Mouse (Mus musculus): ENCODE measurements around the gene BB287469. TPM values are rescaled to one million over a fixed set of nuclear protein-coding genes. Genes with fewer than 3 reads are reported as not detected.
"Not testable (repeated sequence)": the region's sequence is repeated elsewhere in the genome, so short reads cannot be mapped to it uniquely, and the experiment has no call there.

The BB287469 gene
- polyA plus RNA-seq (2015; fragmentation: Nextera tagmentation; extraction: Ambion mirVana) = not detected in 2 replicates

DNA sequence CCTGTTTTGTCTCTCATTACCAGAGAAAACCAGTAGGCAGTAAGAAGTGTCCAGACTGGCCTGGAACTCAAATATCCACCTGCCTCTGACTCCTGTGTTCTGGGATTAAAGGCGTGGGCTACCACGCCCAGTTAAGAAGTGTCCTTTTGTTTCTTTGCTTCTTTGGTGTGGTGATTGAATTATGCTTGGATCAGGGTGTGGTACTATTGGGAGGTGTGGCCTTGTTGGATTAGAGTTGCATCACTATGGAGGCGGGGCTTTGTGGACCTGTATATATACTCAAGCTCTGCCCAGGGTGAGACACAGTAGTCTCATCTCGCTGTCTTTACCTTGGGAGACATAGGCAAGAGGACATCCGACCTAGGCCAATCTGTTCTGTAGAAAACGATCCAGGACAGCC is at the start of gene BB287469:
Gene BB287469 (plus strand): TSS at position 301 of the 400 bp plus-strand sequence.
- ATAC-seq; H3K4me1 ChIP-seq (ENCODE audit: control insufficient read depth, insufficient read depth, low read depth, low read length); H3K27ac ChIP-seq (ENCODE audit: low read depth, low read length); H3K9me3 ChIP-seq (ENCODE audit: control insufficient read depth, low read length); H3K4me3 ChIP-seq (ENCODE audit: low read length); H3K9ac ChIP-seq (ENCODE audit: low read depth, low read length); H3K4me2 ChIP-seq (ENCODE audit: low read length); H3K36me3 ChIP-seq (ENCODE audit: control insufficient read depth, insufficient read depth, low read length); H3K27me3 ChIP-seq (replicated peaks; ENCODE audit: control insufficient read depth, insufficient read depth, low read length): not testable (repeated sequence)
- 90% methylated on average over 3 of the region's 6 CpGs for WGBS

DNA sequence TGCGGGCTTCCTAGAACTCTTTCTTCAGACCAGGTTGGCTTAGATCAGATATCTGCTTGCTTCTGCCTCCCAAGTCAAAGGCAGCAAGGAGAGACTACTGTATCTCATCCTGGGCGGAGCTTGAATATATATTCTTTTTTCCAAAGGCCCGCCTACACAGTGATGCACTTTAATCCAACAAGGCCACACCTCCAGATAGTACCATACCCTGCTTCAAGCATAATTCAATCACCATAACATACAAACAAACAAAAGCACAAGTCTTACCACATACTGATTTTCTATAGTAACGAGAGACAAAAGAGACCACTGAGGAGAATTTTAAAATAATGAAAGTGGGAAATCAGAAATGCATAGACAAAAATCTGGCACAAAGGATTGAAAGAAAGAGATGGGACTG is 40.7 kb upstream of the BB287469 start, which contains the start of gene Gm21319:
Gene Gm21319 (minus strand): TSS at position 101 of the 400 bp plus-strand sequence.
- not testable (repeated sequence) for ATAC-seq; H3K9ac ChIP-seq (ENCODE audit: low read depth, low read length); H3K4me2 ChIP-seq (ENCODE audit: low read length); H3K4me3 ChIP-seq (ENCODE audit: low read length); H3K27me3 ChIP-seq (replicated peaks; ENCODE audit: control insufficient read depth, insufficient read depth, low read length); H3K27ac ChIP-seq (ENCODE audit: low read depth, low read length); H3K9me3 ChIP-seq (ENCODE audit: control insufficient read depth, low read length); H3K36me3 ChIP-seq (ENCODE audit: control insufficient read depth, insufficient read depth, low read length); H3K4me1 ChIP-seq (ENCODE audit: control insufficient read depth, insufficient read depth, low read depth, low read length)
- WGBS = 91% methylated on average over 4 of the region's 4 CpGs

DNA sequence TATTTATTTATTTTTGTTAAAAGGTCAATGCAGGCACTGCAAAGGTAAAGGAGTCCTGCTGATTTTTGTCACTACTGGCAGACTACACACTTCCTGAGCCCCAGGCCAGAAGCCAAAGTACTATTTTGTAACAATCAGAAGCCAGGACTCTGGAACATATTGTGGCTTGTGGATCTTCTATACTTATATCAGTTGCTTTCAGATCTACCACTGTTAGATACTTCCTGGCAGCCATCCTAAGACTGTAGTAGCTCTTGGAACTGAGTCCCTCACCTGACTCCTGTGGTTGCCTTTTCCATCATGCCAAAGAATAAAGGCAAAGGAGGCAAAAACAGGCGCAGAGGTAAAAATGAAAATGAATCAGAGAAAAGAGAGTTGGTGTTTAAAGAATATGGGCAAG is 21.2 kb upstream of the BB287469 start, which contains the start of gene Gm21936:
Gene Gm21936 (plus strand): TSS at position 301 of the 400 bp plus-strand sequence.
- not testable (repeated sequence) for ATAC-seq; H3K4me1 ChIP-seq (ENCODE audit: control insufficient read depth, insufficient read depth, low read depth, low read length); H3K4me2 ChIP-seq (ENCODE audit: low read length); H3K27me3 ChIP-seq (replicated peaks; ENCODE audit: control insufficient read depth, insufficient read depth, low read length); H3K4me3 ChIP-seq (ENCODE audit: low read length); H3K27ac ChIP-seq (ENCODE audit: low read depth, low read length); H3K9me3 ChIP-seq (ENCODE audit: control insufficient read depth, low read length); H3K9ac ChIP-seq (ENCODE audit: low read depth, low read length); H3K36me3 ChIP-seq (ENCODE audit: control insufficient read depth, insufficient read depth, low read length)
- 94% methylated on average over 1 of the region's 1 CpGs for WGBS

DNA sequence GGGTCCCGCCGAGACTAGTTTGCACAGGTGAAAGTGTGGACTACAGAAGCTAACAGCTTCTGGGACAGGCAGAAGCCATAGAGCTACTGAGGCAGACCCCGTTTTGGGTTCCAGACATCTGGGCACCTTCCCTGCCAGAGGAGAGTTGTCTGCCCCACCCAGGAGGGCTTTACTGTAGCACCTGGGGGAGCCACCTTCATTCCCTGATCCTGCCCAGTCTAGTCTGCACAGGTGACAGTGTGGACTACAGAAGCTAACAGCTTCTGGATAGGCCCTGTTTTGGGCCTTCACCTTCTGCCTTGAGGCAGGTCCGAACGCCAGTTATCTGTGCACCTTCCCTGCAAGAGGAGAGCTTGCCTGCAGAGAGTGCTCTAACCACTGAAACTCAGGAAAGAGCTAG is 18.4 kb upstream of the BB287469 start:
- not testable (repeated sequence) for H3K36me3 ChIP-seq (ENCODE audit: control insufficient read depth, insufficient read depth, low read length); H3K4me2 ChIP-seq (ENCODE audit: low read length); H3K27ac ChIP-seq (ENCODE audit: low read depth, low read length); ATAC-seq; H3K9me3 ChIP-seq (ENCODE audit: control insufficient read depth, low read length); H3K9ac ChIP-seq (ENCODE audit: low read depth, low read length); H3K4me1 ChIP-seq (ENCODE audit: control insufficient read depth, insufficient read depth, low read depth, low read length); H3K4me3 ChIP-seq (ENCODE audit: low read length); H3K27me3 ChIP-seq (replicated peaks; ENCODE audit: control insufficient read depth, insufficient read depth, low read length)
- WGBS = 97% methylated on average over 3 of the region's 5 CpGs

DNA sequence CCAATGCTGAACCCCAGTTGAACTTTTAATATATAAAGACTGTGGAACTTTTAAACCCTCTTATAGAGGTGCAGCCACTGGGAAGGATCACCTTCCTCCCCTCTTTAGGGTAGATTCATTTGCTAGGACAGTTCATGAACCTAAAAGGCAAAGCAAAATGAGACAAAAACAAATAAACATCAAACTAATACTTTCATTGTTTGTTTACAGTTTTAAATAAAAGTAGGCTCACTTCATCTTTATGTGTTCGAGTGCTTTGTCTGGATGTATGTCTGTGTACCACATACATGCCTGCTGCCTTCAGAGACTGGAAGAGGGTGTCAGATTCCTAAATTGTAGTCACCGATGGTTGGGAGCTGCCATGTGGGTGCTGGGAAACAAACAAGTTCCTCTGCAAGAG is 25.9 kb downstream of the BB287469 start, which contains the start of gene Gm2001:
Gene Gm2001 (minus strand): TSS at position 101 of the 400 bp plus-strand sequence.
- not testable (repeated sequence) for H3K27ac ChIP-seq (ENCODE audit: low read depth, low read length); ATAC-seq; H3K4me2 ChIP-seq (ENCODE audit: low read length); H3K4me1 ChIP-seq (ENCODE audit: control insufficient read depth, insufficient read depth, low read depth, low read length); H3K4me3 ChIP-seq (ENCODE audit: low read length); H3K36me3 ChIP-seq (ENCODE audit: control insufficient read depth, insufficient read depth, low read length); H3K9ac ChIP-seq (ENCODE audit: low read depth, low read length); H3K27me3 ChIP-seq (replicated peaks; ENCODE audit: control insufficient read depth, insufficient read depth, low read length); H3K9me3 ChIP-seq (ENCODE audit: control insufficient read depth, low read length)
- 88% methylated on average over 1 of the region's 2 CpGs for WGBS

DNA sequence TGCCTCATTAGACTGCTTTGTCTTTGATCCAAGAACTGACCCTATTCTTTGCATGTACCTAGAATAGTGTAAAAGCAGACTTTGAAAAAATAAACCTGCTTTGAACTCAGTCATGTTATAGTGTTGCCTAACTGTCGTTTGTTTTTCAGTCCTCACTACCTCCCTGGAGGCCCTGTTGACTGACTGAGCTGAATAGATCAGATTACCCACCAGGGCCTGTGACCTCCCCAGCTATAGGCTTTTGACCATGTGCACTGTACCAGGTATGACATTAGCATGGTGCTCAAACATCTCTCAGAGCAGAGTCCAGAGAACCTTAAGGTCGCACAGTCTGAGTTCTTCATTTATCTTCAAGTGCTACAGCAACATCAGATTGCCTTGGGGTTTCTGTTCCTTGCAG is 34.3 kb downstream of the BB287469 start:
- not testable (repeated sequence) for ATAC-seq; H3K27me3 ChIP-seq (replicated peaks; ENCODE audit: control insufficient read depth, insufficient read depth, low read length); H3K9ac ChIP-seq (ENCODE audit: low read depth, low read length); H3K4me3 ChIP-seq (ENCODE audit: low read length); H3K36me3 ChIP-seq (ENCODE audit: control insufficient read depth, insufficient read depth, low read length); H3K4me2 ChIP-seq (ENCODE audit: low read length); H3K9me3 ChIP-seq (ENCODE audit: control insufficient read depth, low read length); H3K4me1 ChIP-seq (ENCODE audit: control insufficient read depth, insufficient read depth, low read depth, low read length); H3K27ac ChIP-seq (ENCODE audit: low read depth, low read length)
- no CpG with 5 or more reads among the region's 2 CpGs for WGBS

DNA sequence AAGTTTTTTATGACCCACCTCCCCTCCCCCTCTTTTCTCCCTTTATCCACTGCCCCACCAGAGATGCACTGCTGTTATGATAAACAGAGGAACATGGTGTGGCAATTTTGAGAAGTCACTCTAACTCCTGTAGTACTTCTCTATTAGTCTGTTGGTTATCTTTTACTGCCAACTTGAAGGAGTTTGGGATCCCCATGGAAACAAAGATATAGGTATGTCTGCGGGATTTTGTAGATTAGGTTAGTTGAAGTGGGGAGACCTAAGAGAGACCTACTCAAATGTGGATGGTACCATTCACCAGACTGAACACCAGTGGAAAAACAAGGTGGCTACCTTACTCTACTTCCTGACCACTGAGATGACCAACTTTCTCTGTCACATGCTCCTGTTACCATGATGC is 39.7 kb downstream of the BB287469 start:
- H3K4me3 ChIP-seq (ENCODE audit: low read length); H3K4me2 ChIP-seq (ENCODE audit: low read length): not testable (repeated sequence)

DNA sequence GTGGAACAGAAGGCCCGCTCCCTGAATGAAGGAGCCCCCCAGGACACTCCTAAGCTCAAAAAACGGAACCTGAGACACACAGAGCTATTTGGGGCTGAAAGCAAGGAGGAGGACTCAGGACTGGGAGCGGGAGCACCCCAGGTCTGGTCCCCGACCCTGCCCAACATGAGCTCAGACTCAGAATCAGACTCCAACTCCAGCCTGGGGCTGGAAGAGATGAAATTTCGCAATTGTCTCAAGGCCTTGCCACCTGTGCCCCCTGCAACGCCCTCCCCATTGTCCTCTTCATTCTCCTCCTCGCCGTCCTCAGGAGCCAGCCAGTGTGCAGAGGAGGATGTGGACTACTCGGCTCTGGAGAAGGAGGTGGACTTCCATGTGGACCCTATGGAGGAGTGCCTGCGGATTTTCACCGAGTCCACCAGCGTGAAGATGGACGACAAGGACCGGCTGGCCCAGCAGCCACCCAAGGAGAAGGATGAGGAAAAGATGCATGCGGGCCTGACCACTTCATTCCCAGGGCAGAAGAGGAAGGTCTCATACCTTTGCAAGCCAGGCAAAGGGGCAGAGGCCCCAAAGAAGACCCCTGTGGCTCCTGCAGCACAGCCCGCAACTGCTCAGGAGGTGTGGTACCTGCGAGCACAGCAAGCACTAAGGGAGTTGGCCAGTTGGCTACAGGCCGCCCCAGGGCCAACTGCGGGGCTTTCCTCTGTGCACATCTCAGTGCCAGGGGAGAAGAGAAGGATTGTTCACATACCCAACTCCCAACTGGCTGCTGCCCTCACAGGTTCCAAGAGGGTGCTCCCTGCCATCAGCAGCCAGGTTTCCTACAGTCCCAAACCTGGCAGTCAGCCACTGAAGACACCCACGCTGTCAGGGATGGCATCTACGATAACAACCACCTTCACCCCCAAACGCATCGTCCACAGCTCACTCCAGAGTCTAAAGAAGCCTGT is 45.6 kb downstream of the BB287469 start:
- not testable (repeated sequence) for H3K27ac ChIP-seq (ENCODE audit: low read depth, low read length); H3K4me2 ChIP-seq (ENCODE audit: low read length); H3K4me1 ChIP-seq (ENCODE audit: control insufficient read depth, insufficient read depth, low read depth, low read length); H3K9ac ChIP-seq (ENCODE audit: low read depth, low read length); H3K27me3 ChIP-seq (replicated peaks; ENCODE audit: control insufficient read depth, insufficient read depth, low read length); H3K4me3 ChIP-seq (ENCODE audit: low read length); H3K9me3 ChIP-seq (ENCODE audit: control insufficient read depth, low read length); ATAC-seq; H3K36me3 ChIP-seq (ENCODE audit: control insufficient read depth, insufficient read depth, low read length)
- WGBS = 86% methylated on average over 23 of the region's 23 CpGs

More for the DNA sequence above, 39.7 kb downstream of the BB287469 start:
- H3K9me3 ChIP-seq (ENCODE audit: control insufficient read depth, low read length); ATAC-seq; H3K4me1 ChIP-seq (ENCODE audit: control insufficient read depth, insufficient read depth, low read depth, low read length); H3K36me3 ChIP-seq (ENCODE audit: control insufficient read depth, insufficient read depth, low read length); H3K27me3 ChIP-seq (replicated peaks; ENCODE audit: control insufficient read depth, insufficient read depth, low read length); H3K9ac ChIP-seq (ENCODE audit: low read depth, low read length); H3K27ac ChIP-seq (ENCODE audit: low read depth, low read length): not testable (repeated sequence)
- WGBS = 83% methylated on average over 1 of the region's 1 CpGs

DNA sequence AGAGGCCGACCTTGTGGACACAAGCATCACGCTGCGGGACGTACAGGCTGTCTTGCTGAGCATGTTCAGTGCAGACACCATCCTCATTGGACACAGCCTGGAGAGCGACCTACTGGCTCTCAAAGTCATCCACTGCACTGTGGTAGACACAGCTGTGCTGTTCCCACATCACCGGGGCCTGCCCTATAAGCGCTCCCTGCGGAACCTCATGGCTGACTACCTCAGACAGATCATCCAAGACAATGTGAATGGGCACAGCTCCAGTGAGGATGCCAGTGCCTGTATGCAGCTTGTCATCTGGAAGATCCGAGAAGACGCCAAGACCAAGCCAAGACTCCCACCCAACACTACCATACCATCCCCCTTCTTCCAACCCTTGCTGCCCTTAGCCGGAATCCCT is 47.3 kb downstream of the BB287469 start:
- 96% methylated on average over 8 of the region's 11 CpGs for WGBS
- H3K36me3 ChIP-seq (ENCODE audit: control insufficient read depth, insufficient read depth, low read length); H3K9ac ChIP-seq (ENCODE audit: low read depth, low read length); H3K9me3 ChIP-seq (ENCODE audit: control insufficient read depth, low read length); H3K27ac ChIP-seq (ENCODE audit: low read depth, low read length); H3K4me1 ChIP-seq (ENCODE audit: control insufficient read depth, insufficient read depth, low read depth, low read length); H3K4me2 ChIP-seq (ENCODE audit: low read length); H3K4me3 ChIP-seq (ENCODE audit: low read length); H3K27me3 ChIP-seq (replicated peaks; ENCODE audit: control insufficient read depth, insufficient read depth, low read length); ATAC-seq: not testable (repeated sequence)
